Comparison of ENCODE assay signal across 8 mouse cellular contexts in the genomic region with DNA sequence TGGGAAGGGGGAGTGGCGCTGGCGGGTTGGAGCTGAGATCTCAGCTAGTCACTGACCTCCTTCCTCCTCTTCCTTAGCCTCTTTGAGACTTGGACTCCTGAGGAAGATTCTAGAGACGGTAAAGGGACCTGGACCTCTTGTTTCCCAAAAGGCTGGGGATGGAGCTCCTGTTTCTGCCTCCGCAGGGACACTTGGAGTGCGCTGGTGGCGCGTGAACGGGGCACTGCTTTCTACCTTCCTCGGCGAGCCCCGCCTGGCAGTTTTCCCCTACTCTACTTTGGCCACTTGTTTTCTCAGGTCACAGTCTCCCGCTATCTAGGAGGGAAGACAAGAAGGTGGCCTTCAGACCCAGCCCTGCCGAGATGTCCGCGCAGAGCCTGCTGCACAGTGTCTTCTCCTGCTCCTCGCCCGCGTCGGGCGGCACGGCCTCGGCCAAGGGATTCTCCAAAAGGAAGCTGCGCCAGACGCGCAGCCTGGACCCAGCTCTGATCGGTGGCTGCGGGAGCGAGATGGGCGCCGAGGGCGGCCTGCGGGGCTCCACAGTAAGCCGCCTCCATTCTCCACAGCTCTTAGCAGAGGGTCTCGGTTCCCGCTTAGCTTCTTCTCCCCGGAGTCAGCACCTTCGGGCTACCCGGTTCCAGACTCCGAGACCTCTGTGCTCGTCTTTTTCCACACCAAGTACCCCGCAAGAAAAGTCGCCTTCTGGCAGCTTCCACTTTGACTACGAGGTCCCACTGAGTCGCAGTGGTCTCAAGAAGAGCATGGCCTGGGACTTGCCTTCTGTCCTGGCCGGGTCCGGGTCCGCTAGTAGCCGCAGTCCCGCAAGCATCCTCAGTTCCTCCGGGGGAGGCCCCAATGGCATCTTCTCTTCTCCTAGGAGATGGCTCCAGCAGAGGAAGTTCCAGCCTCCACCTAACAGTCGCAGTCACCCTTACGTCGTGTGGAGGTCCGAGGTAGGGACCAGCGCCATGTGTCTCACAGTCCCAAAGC. TPM values are rescaled to one million over a fixed set of nuclear protein-coding genes. Genes with fewer than 3 reads are reported as not detected.
A peak's percentile ranks its signal among the peaks of the same experiment; 100 is the strongest.
DNase-seq lines count a peak whose midpoint lies in the region; ATAC-seq and TF ChIP-seq lines count a peak whose summit lies in the region.

No protein-coding gene starts in this region.

- no peaks in the 10 kb centered on the region for H3K27me3 ChIP-seq in heart, adult 2 months (ENCODE audit: control insufficient read depth, insufficient read depth, low read length)
- H3K27me3 ChIP-seq in kidney, embryonic 14.5 days (ENCODE audit: control insufficient read depth, insufficient read depth, low read length): peaks cover 14% of the 10 kb centered on the region

- no peak for TF ChIP-seq EP300 in heart, adult 2 months (IDR thresholded peaks at IDR 0.05; ENCODE audit: insufficient read depth, low read depth, low read length)

- H3K4me2 ChIP-seq in kidney, embryonic 14.5 days (replicated peaks; ENCODE audit: low read depth, low read length): peak overlapping the region; percentile 71

- peak overlapping the region; percentile 51 for H3K4me3 ChIP-seq in heart, adult 2 months
- H3K4me3 ChIP-seq in kidney, embryonic 14.5 days (ENCODE audit: low read length): peak overlapping the region; percentile 41

- H3K9me3 ChIP-seq in kidney, embryonic 14.5 days (ENCODE audit: control insufficient read depth, low read length): no peaks in the 10 kb centered on the region

- intact Hi-C loops in left cerebral cortex, postnatal 4 days (cut with DNase I): no loop called here
- intact Hi-C loops in left cerebral cortex, postnatal 10 days (cut with DNase I): no loop called here
- intact Hi-C loops in heart, adult 2 months (cut with DNase I): no loop called here

- no peak overlapping the region; the same call in 1 of the 2 replicates for H3K27ac ChIP-seq in heart, adult 2 months
- H3K27ac ChIP-seq in kidney, embryonic 14.5 days (ENCODE audit: low read depth, low read length): no peak overlapping the region

- no peaks in the 10 kb centered on the region for H3K4me1 ChIP-seq in heart, adult 2 months (ENCODE audit: control insufficient read depth, insufficient read depth, low read length)
- H3K4me1 ChIP-seq in kidney, embryonic 14.5 days (ENCODE audit: control insufficient read depth, insufficient read depth, low read length): no peaks in the 10 kb centered on the region

- H3K79me2 ChIP-seq in heart, adult 2 months (replicated peaks; ENCODE audit: control insufficient read depth, insufficient read depth, low read length): no peaks in the 10 kb centered on the region

- 14% methylated on average over 55 of the region's 55 CpGs for WGBS in heart, adult 2 months
- WGBS in kidney, embryonic 14.5 days: 25% methylated on average over 55 of the region's 55 CpGs

- no peaks in the 10 kb centered on the region for H3K36me3 ChIP-seq in heart, adult 2 months (ENCODE audit: control insufficient read depth, insufficient read depth, low read length)
- H3K36me3 ChIP-seq in kidney, embryonic 14.5 days (ENCODE audit: control insufficient read depth, insufficient read depth, low read length): no peaks in the 10 kb centered on the region

- TF ChIP-seq CTCF in heart, adult 2 months (IDR thresholded peaks at IDR 0.05): no peak

- H3K9ac ChIP-seq in heart, adult 2 months (ENCODE audit: low read depth, low read length): peak overlapping the region; percentile 61
- H3K9ac ChIP-seq in kidney, embryonic 14.5 days (ENCODE audit: low read depth, low read length): no peak overlapping the region

- peak; percentile 1 for DNase-seq in left cerebral cortex, postnatal 4 days
- DNase-seq in left cerebral cortex, postnatal 10 days (ENCODE audit: extremely low spot score in 1 of 2, low spot score in 2 of 2): no peak
- DNase-seq in heart, adult 2 months: peak; percentile 2 to 46
- DNase-seq in testis, postnatal 10 days (ENCODE audit: low spot score): peak; percentile 33
- no peak for DNase-seq in thymus, postnatal 14 days

- ATAC-seq in common myeloid progenitor, adult 5-6 weeks (replicated peaks; ENCODE audit: low read depth, poor library complexity, severe bottlenecking): peak; percentile 42
- 0 out of 2 replicates have a peak, but pooled peaks have one; percentile 17 for ATAC-seq in kidney, embryonic 14.5 days (ENCODE audit: low FRiP score, low TSS enrichment)
- ATAC-seq in megakaryocyte, adult 5-6 weeks (ENCODE audit: poor library complexity, severe bottlenecking): peak; percentile 39

- TF ChIP-seq POLR2A in heart, adult 2 months (IDR thresholded peaks at IDR 0.05; ENCODE audit: insufficient read depth, low read depth, low read length): no peak

RNA-seq across cellular contexts. Expression of a gene that starts 1.3 kb away (rescaled TPM):
- 1 to 10 TPM; 3.0 to 3.3 TPM for total RNA-seq in left cerebral cortex, postnatal 4 days (2021)
- 1 to 10 TPM; 4.8 to 5.7 TPM for total RNA-seq in left cerebral cortex, postnatal 10 days (2021)
- 24.6 and 25.3 TPM in 2 replicates for total RNA-seq in common myeloid progenitor, adult 5-6 weeks (2017)
- 1 to 10 TPM; 2.8 to 3.3 TPM for total RNA-seq in heart, adult 2 months (2021)
- 1.7 and 2.2 TPM in 2 replicates for polyA plus RNA-seq in heart, adult 2 months (2012; rRNA removed)
- polyA plus RNA-seq in kidney, embryonic 14.5 days (2014; fragmentation: Nextera tagmentation; extraction: Ambion mirVana): 3.0 and 3.3 TPM in 2 replicates
- 2.5 and 3.3 TPM in 2 replicates for total RNA-seq in megakaryocyte, adult 5-6 weeks (2015)
- total RNA-seq in megakaryocyte, adult 5-6 weeks (2017): 1.8 and 1.9 TPM in 2 replicates

Comparison
In these comparisons a context has a peak if more than half of its experiments do, and no peak if none do; other contexts are left out.
1. DNase-seq: peak in left cerebral cortex, postnatal 4 days (single experiment), heart, adult 2 months (2 of 2) and testis, postnatal 10 days (single experiment); none in left cerebral cortex, postnatal 10 days (0 of 2) and thymus, postnatal 14 days (single experiment).
2. Peak in every context shown above with its lines, with median percentiles within 50 percentile points of each other: ATAC-seq.